Mouse (Mus musculus) liver, embryonic 14.5 days (tissue): Measurements from ENCODE around the gene Nr1d1.

Experiments
- CTCF ChIP-seq: IDR thresholded peaks from 2 replicates; pipeline ENCODE4 v1.5.1; 2016; ENCODE audit warnings: antibody characterized with exemption, low read depth, control low read depth
- EP300 ChIP-seq: IDR thresholded peaks from 2 replicates; pipeline ENCODE4 v1.6.1; 2016; ENCODE audit warnings: antibody characterized with exemption, low read depth

DNA sequence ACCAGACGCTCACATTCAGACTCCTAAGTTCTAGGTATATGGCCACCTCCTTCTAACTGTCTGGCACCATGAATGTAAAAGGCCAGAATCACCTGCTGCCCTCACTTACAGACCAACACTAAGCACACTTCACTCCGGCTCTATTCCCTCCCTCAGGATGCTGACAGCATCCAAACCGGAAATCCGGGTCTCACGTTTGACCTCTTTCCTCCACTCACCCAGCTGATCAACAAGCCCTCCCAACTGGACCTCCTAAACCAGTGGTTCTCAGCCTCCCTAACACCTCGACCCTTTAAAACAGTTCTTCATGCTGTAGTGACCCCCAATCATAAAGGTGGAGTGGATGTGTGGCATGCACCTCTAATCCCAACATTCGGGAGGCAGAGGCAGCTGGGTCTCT is 52.0 kb downstream of the Nr1d1 start:
- TF ChIP-seq CTCF (no peak), EP300 (no peak)
